Mouse (Mus musculus) liver, adult 2 months (tissue): Measurements from ENCODE around the gene Crtac1. TPM values are rescaled to one million over a fixed set of nuclear protein-coding genes. Genes with fewer than 3 reads are reported as not detected.

Experiments
- DNase-seq: peaks from one replicate; pipeline ENCODE4 v3.0.0-alpha.2; 2011; ENCODE audit warnings: low read depth, low spot score; ENCODE audit errors: extremely low read depth
- H3K27ac ChIP-seq: fragments of 200-500 bp; replicated peaks from 2 replicates; pipeline ENCODE4 v1.5.1; 2012; ENCODE audit warnings: low read depth, mild to moderate bottlenecking, control low read depth, inconsistent platforms, low read length; ENCODE audit not compliant: insufficient read depth
- H3K27me3 ChIP-seq: fragments of 200-500 bp; 2 replicates; pipeline ENCODE4 v1.6.1; 2012; ENCODE audit warnings: mild to moderate bottlenecking, moderate library complexity, low read length, inconsistent platforms; ENCODE audit not compliant: control insufficient read depth, insufficient read depth
- H3K36me3 ChIP-seq: fragments of 200-500 bp; 2 replicates; pipeline ENCODE4 v1.6.1; 2012; ENCODE audit warnings: low read length, inconsistent platforms; ENCODE audit not compliant: control insufficient read depth, insufficient read depth
- H3K4me1 ChIP-seq: fragments of 200-500 bp; 2 replicates; pipeline ENCODE4 v1.6.1; 2011; ENCODE audit warnings: low read length; ENCODE audit not compliant: control insufficient read depth, insufficient read depth
- H3K4me3 ChIP-seq: fragments of 200-500 bp; 2 replicates; pipeline ENCODE4 v1.5.1; 2011; ENCODE audit warnings: low read depth, mild to moderate bottlenecking, control low read depth, low read length, moderate library complexity; ENCODE audit not compliant: insufficient read depth
- H3K79me2 ChIP-seq: fragments of 200-500 bp; 2 replicates; pipeline ENCODE4 v1.6.1; 2012; ENCODE audit warnings: inconsistent platforms, mild to moderate bottlenecking, low read length, moderate library complexity; ENCODE audit not compliant: control insufficient read depth, insufficient read depth
- H3K9ac ChIP-seq: fragments of 200-500 bp; 2 replicates; pipeline ENCODE4 v1.6.1; 2012; ENCODE audit warnings: low read depth, mild to moderate bottlenecking, control low read depth, inconsistent platforms, low read length
- CTCF ChIP-seq: fragments of 200-500 bp; IDR thresholded peaks from 2 replicates; pipeline ENCODE4 v1.5.1; 2011; ENCODE audit warnings: low read depth, low read length, control low read depth
- POLR2A ChIP-seq: fragments of 200-500 bp; IDR thresholded peaks from 2 replicates; pipeline ENCODE4 v1.6.1; 2011; ENCODE audit warnings: low read length, control low read depth; ENCODE audit not compliant: insufficient read depth; ENCODE audit errors: extremely low read depth
- WGBS: fragments of 180-500 bp; shearing (Covaris S2); methylation state at CpG from one replicate; pipeline ENCODE4 v1.1.7; 2018; 5-methylcytosine and 5-hydroxymethylcytosine counted together
- polyA plus RNA-seq: library from polyadenylated mRNA; depleted of rRNA; stranded (reverse); fragments of >200 nt; gene quantifications from 2 replicates; pipeline ENCODE4 v1.2.3, GENCODE M21; 2012
- total RNA-seq: library from RNA; depleted of rRNA; stranded (reverse); fragments of >200 nt; gene quantifications from 2 replicates; pipeline ENCODE4 v1.2.3, GENCODE M21; 2014

Crtac1 gene
- total and polyA plus RNA-seq, 2 experiments = not detected

DNA sequence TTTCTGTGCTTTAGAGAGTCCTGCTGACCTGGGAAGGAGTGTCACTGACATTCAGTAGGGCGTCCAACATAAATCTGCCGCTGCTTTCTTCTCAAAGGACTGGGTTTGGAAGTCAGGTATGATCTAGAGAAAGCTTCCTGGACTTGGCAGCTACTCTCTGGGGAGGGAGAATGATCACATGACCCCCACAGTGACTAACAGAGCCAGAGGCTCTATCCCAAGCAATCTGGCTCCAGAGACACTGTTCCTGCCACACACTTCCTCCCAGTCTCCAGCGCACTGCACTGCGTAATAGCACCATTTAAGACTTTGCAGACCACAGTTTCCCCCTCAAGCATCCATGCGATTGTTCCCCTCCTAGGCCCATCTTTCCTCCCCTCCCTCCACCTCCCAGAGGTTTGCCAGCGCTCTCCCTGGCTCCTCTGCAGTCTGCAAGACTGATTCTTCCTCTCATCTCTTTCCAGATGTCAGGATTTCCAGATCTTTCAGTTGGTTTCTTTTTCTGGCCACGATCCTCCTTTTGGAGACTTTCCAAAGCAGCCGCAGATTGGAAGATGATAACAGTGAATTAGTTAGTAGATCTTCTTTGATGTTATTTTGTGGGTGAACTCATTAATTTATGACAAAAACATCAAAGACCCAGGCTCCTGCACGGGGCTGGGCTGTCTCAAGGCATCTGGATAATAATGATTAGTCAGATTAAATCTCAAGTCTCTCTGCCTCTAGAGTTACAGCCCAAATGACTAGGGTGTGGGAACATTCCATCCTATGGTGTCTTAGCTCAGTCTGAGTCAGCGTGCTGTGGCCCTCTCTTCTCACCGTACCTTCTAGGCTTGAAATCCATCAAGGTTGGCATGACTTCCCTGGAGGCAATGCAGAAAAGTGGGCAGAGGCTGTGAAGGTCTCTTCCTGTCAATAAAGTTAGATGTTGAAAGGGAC, 181.3 kb downstream of the Crtac1 start:
- no peaks in the 10 kb centered on the region for H3K4me1 ChIP-seq
- WGBS = 76% methylated on average over 11 of the region's 11 CpGs
- no peak for DNase-seq
- H3K27me3 ChIP-seq = no peaks in the 10 kb centered on the region; the same call in 1 of the 2 replicates
- no peak overlapping the region for H3K4me3 ChIP-seq
- TF ChIP-seq CTCF (no peak), POLR2A (no peak)
- no peak overlapping the region for H3K9ac ChIP-seq
- H3K79me2 ChIP-seq = no peaks in the 10 kb centered on the region
- H3K36me3 ChIP-seq = no peaks in the 10 kb centered on the region
- no peak overlapping the region for H3K27ac ChIP-seq

DNA sequence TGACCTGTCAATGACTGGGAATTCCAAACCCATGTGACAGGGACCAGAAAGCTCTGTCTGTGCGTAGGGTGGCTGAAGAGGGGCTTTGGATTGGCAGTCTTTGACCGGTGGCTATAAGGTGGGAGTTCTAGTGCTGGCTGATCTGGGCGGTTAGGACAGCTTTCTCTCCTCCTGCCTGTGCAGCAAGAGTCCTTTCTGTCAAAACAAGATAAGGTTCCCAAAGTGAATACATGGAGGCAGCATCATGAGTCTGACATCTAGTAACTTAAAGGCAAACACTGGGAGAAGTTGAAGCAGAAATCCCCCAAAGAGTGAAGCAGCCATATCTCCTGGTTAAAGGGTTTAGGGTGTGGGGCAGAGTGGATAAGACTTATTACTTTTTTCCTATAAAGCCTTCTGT, 184.1 kb downstream of the Crtac1 start, which contains the start of gene Golga7b:
Gene Golga7b, plus strand, starts transcription at position 56 of the 400 bp plus-strand sequence.
- Histone ChIP-seq H3K79me2 (no peaks in the 10 kb centered on the region), H3K27ac (no peak within 1 kb of the TSS), H3K4me3 (no peak within 1 kb of the TSS), H3K4me1 (no peaks in the 10 kb centered on the region), H3K9ac (no peak within 1 kb of the TSS), H3K36me3 (no peaks in the 10 kb centered on the region), H3K27me3 (no peaks in the 10 kb centered on the region)
- WGBS = 58% methylated on average over 3 of the region's 3 CpGs
- DNase-seq = no peak
- no peak for TF ChIP-seq CTCF
- TF ChIP-seq POLR2A = no peak

DNA sequence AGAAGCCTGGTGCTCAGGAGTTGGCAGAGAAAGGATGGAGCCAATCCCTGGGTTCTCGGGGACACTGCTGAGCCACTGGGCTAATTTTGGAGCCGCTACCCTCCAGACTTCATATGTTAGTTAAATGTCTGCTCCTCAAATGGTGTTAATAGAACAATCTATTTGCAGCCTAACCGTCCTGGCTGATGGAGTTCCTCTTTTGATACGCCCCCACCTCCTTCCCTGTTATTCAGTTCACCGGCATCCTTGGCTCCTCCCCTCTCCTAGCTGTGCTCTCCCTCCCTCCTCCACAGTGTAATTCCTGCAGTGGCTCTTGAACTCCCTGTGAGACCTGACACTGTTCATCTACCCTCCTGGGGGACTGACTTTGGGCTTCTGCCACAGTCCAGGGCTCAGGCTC, 185.0 kb downstream of the Crtac1 start:
- H3K36me3 ChIP-seq = no peaks in the 10 kb centered on the region
- no peaks in the 10 kb centered on the region for H3K27me3 ChIP-seq
- no peak for DNase-seq
- H3K9ac ChIP-seq = no peak overlapping the region
- H3K4me3 ChIP-seq = no peak overlapping the region
- H3K79me2 ChIP-seq = no peaks in the 10 kb centered on the region
- WGBS = 57% methylated on average over 5 of the region's 5 CpGs
- H3K4me1 ChIP-seq = no peaks in the 10 kb centered on the region
- TF ChIP-seq CTCF (no peak), POLR2A (no peak)
- no peak overlapping the region for H3K27ac ChIP-seq

DNA sequence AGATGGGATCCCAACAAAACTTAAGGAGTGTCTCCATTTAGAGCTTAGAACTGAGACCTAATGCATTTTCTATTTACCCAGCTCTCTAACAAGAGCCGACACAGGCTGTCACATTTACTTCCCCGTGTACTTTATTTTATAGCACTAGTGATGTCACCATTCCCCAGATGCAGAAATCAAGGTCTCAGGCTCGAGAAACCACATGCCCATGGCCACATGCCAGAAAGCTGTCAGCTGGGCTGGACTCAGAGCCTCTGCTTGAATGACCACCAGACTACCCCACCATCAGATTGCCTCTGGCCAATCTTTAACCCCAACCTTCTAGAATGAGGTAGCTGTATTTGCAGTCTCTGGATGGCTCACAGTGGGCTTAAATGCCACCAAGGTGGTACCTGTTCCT, 188.2 kb downstream of the Crtac1 start:
- Histone ChIP-seq H3K27me3 (no peaks in the 10 kb centered on the region), H3K4me1 (no peaks in the 10 kb centered on the region), H3K9ac (no peak overlapping the region), H3K36me3 (no peaks in the 10 kb centered on the region), H3K27ac (no peak overlapping the region), H3K4me3 (no peak overlapping the region), H3K79me2 (no peaks in the 10 kb centered on the region)
- DNase-seq = no peak
- TF ChIP-seq CTCF = no peak
- TF ChIP-seq POLR2A = no peak
- WGBS = 62% methylated on average over 3 of the region's 3 CpGs

DNA sequence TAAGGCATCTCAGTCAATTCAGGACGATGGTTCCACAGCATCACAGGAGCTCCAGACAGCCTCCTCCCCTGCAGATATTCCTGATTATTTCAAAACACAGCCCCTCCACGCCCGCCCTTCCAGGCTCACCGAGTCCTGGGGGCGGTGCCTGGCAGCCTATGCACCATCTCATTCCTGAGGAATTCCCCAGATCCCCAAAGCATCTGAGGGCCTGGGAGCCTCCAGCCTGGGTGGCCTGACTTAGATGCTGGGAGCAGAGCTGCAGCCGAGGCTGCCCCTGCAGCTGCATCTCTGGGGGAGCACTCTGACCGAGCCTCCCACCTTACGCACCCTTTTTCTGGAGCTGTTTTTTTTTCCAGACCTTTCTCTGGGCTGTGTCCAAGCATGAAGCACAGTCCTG, 190.7 kb downstream of the Crtac1 start:
- H3K27ac ChIP-seq = no peak overlapping the region
- H3K4me1 ChIP-seq = no peaks in the 10 kb centered on the region
- TF ChIP-seq POLR2A (no peak), CTCF (no peak)
- H3K36me3 ChIP-seq = no peaks in the 10 kb centered on the region
- WGBS = 78% methylated on average over 8 of the region's 8 CpGs
- H3K9ac ChIP-seq = no peak overlapping the region
- H3K4me3 ChIP-seq = no peak overlapping the region
- H3K27me3 ChIP-seq = no peaks in the 10 kb centered on the region
- DNase-seq = no peak
- no peaks in the 10 kb centered on the region for H3K79me2 ChIP-seq

DNA sequence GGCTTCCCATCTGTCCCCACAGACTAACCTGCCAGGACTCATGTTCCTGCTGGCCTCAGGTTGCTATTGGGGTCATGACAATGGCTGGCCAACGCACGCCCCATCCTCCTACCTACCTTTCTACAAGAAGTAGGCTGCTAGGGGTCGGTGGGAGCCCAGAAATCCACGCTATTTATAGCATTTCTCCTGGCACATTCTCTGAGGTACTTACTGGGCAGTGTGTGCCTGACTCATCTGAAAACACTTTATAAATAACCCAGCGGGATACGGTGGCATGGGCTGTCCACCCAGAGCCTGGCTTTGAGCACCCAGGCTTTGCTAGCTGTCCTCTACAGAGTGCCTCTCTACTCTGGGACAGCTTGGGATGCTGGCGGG, 193.3 kb downstream of the Crtac1 start:
- H3K27me3 ChIP-seq = no peaks in the 10 kb centered on the region
- no peaks in the 10 kb centered on the region for H3K36me3 ChIP-seq
- no peak overlapping the region for H3K9ac ChIP-seq
- DNase-seq = no peak
- H3K4me3 ChIP-seq = no peak overlapping the region
- no peaks in the 10 kb centered on the region for H3K79me2 ChIP-seq
- TF ChIP-seq POLR2A (no peak), CTCF (no peak)
- no peaks in the 10 kb centered on the region for H3K4me1 ChIP-seq
- no peak overlapping the region for H3K27ac ChIP-seq
- 74% methylated on average over 7 of the region's 7 CpGs for WGBS
